Mouse (Mus musculus): ENCODE results near the gene Palm2. TPM values are rescaled to one million over a fixed set of nuclear protein-coding genes. Genes with fewer than 3 reads are reported as not detected.
A peak's percentile ranks its signal among the peaks of the same experiment; 100 is the strongest.

Palm2 gene
- polyA plus RNA-seq, 1 experiment from 2014 or later, result 4.1 TPM

DNA sequence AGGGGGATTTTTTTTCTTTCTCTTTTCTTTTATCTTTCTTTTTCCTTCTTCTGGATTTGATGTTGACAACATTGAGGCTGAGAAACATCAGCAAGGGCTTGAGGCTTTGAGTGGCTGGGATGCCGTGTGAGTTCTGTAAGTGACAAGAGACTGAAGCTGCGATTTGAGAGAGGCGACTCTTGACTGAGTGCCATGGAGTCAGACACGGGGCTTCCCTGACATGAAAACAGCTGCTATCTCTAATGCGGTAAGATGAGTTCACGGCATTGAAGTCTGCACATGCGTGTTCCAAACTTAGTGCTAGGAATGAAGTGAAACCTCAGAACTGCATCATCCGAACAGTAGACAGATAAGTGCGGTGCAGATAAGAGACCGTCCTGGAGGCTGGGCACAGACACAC lies 145.6 kb downstream of the Palm2 start:
- no peak for DNase-seq (ENCODE audit: low spot score)
- Histone ChIP-seq H3K27ac (replicated peaks) (no peak overlapping the region), H3K27me3 (replicated peaks; ENCODE audit: low read depth, poor library complexity, severe bottlenecking) (no peaks in the 10 kb centered on the region), H3K4me1 (no peaks in the 10 kb centered on the region), H3K36me3 (replicated peaks) (no peaks in the 10 kb centered on the region), H3K4me3 (no peak overlapping the region), H3K9me3 (no peaks in the 10 kb centered on the region)
- WGBS, result 94% methylated on average over 10 of the region's 10 CpGs

DNA sequence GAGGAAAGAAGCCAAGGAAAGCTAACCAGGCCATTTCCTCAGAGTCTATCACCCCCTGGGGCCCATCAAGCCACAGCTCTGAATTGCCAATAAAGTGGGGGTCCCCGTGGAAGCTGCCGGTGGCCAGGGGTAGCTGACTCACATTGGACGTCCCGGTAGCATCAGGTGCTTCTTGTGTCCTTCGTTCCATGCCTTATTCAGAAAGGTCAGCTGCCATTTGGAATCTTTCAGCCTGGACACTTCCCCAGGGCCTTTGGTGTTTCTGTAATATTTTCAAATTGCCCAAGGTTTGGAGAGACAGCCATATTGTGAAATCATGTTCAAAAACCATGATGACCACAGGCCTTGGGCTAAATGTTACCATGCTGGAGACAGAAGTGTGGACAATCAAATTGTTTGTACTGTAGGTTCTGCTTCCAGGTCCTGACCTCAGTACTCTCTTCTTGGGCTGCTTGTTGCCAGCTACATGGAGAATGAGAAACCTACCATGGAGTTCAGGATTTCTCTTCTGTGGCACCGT lies 151.3 kb downstream of the Palm2 start:
- Histone ChIP-seq H3K9me3 (no peaks in the 10 kb centered on the region), H3K4me3 (no peak overlapping the region), H3K36me3 (replicated peaks) (no peaks in the 10 kb centered on the region), H3K4me1 (no peaks in the 10 kb centered on the region), H3K27me3 (replicated peaks; ENCODE audit: low read depth, poor library complexity, severe bottlenecking) (no peaks in the 10 kb centered on the region), H3K27ac (replicated peaks) (no peak overlapping the region)
- DNase-seq (ENCODE audit: low spot score), result no peak
- 92% methylated on average over 6 of the region's 6 CpGs for WGBS

DNA sequence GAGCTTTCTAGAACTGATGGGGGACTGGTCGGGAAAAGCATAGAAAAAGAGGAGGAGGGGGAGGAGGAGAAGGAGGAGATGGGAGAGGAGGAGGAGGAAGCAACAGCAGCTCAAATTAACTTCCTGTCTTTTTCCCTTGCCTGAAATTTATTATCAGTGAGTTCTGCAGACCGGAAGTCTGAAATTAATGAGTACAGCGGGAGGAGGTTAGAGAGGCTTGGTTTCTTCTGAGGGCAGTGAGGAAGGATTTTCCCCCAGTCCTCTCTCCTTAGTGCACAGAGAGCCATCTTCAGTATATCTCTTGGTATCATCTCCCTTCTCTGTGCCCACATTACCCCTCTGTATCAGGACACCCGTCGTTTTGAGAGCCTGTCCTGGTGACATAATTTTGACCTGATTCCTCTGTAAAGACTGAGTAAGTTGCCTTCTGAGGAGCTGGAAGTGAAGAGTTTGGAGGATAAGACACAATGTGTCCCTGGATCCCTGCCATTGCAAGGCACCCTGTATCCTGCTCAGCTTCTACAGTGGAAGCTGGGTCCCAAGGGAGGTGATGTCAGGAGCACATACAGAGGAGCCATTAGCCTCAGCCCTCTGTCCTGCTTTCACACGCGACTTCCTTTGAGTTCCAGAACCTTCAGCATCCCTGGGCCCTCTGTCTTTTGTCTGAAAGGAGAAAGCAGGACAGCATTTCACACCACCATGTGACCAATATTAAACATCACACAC lies 153.0 kb downstream of the Palm2 start:
- Histone ChIP-seq H3K9me3 (no peaks in the 10 kb centered on the region), H3K27me3 (replicated peaks; ENCODE audit: low read depth, poor library complexity, severe bottlenecking) (no peaks in the 10 kb centered on the region), H3K4me1 (no peaks in the 10 kb centered on the region), H3K27ac (replicated peaks) (no peak overlapping the region), H3K4me3 (no peak overlapping the region), H3K36me3 (replicated peaks) (no peaks in the 10 kb centered on the region)
- 73% methylated on average over 7 of the region's 7 CpGs for WGBS
- DNase-seq (ENCODE audit: low spot score), result no peak

DNA sequence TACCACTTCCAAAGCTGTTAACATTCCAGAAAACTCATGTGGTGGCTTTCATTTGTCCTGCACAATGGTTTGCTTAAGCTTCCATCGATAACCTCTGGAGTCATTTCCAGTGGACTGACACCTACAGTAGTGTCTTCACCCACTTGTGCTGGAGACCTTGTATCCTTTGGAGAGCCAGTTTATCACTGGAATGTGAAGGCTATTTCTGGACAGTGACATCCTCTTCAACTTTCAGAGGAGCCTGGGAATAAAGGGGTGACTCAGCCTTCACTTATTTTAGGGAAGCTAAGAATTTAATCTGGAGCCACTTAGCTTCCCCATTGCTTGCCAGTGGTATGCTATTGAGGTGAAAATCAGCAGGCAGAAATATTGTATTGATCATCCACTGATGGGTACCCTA lies 154.3 kb downstream of the Palm2 start:
- 93% methylated on average over 1 of the region's 1 CpGs for WGBS
- Histone ChIP-seq H3K27me3 (replicated peaks; ENCODE audit: low read depth, poor library complexity, severe bottlenecking) (no peaks in the 10 kb centered on the region), H3K4me3 (no peak overlapping the region), H3K9me3 (no peaks in the 10 kb centered on the region), H3K27ac (replicated peaks) (no peak overlapping the region), H3K36me3 (replicated peaks) (no peaks in the 10 kb centered on the region), H3K4me1 (no peaks in the 10 kb centered on the region)
- DNase-seq (ENCODE audit: low spot score), result no peak

DNA sequence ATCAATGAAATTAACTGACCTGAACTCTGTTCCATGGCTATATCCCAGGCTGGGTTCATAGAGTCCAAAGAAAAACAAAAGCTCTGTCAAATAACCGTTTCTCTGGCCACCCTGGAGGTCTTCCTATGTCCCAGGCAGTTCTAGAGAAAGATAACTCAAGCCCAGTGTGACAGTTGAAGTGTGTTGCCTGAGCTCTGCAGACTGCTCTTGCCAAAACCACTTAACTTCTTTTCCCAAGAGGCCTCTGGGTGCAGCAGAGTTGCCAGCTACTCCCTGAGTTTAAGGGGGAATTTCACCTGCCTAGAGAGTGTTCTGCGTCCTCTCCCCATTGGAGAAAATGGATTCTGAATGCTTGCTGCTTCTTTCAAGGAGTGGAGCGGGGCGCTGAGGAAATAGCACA lies 158.7 kb downstream of the Palm2 start:
- H3K27ac ChIP-seq (replicated peaks), result no peak overlapping the region
- WGBS, result 86% methylated on average over 4 of the region's 4 CpGs
- H3K27me3 ChIP-seq (replicated peaks; ENCODE audit: low read depth, poor library complexity, severe bottlenecking), result no peaks in the 10 kb centered on the region
- peaks cover 5% of the 10 kb centered on the region for H3K4me1 ChIP-seq
- DNase-seq (ENCODE audit: low spot score), result no peak
- no peak overlapping the region for H3K4me3 ChIP-seq
- H3K36me3 ChIP-seq (replicated peaks), result no peaks in the 10 kb centered on the region
- no peaks in the 10 kb centered on the region for H3K9me3 ChIP-seq

DNA sequence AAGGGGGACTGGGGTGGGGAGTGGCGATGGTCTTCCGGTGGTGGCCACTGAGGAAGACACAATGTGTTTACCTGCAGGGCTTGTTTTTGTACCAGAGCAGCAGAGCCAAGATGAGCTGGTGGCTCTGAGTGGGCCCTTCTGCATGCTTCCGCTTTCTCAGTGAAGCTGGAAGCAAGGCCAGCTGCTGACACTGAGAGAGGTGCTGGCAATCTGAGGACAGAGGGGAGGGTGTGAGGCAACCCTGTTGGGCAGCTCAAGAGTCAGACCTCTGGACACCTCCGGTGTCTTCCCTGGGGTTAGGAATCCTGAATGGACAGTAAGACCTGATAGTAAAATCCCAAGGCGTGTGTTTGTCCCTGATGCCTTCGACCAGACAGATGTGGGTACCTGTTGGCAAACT lies 165.9 kb downstream of the Palm2 start:
- no peaks in the 10 kb centered on the region for H3K27me3 ChIP-seq (replicated peaks; ENCODE audit: low read depth, poor library complexity, severe bottlenecking)
- H3K4me3 ChIP-seq, result no peak overlapping the region
- H3K36me3 ChIP-seq (replicated peaks), result no peaks in the 10 kb centered on the region
- H3K4me1 ChIP-seq, result peaks cover 11% of the 10 kb centered on the region
- no peaks in the 10 kb centered on the region for H3K9me3 ChIP-seq
- H3K27ac ChIP-seq (replicated peaks), result no peak overlapping the region
- no peak for DNase-seq (ENCODE audit: low spot score)
- 95% methylated on average over 6 of the region's 6 CpGs for WGBS

DNA sequence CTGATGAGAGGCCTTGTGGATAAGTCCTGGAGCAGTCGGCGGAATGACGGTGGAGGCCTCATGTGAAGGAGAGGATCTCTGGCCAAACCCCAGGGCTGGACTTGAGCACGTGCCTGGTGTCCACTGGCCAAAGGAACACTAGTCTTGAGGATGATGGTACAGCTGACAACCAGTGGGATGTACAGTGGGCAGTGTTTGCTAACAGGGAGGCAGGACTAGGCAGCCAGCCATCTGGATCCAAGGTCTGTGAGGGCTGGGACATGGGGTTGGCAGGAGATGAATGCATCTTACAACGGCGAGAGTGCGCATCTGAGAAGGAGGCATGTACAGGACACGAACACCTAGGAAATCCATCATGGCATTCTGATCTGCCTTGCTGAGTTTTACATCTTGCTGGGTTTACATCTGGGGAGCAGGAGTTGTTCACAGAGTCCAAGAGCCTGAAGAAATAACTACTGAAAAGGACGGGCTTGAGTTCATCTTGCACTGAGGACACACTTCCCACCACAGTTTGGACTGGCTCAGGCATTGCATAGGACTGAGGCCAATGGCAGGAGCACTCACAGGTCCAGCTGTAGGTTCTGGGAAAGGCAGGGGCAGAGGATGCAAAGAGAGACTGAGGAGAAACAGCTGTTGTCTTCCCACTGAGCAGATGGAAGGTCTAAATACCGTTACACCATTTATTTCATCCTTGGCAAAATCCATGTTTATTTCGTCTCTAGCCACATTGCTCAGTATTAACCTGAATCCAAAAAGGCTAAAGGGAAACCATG lies 166.8 kb downstream of the Palm2 start:
- Histone ChIP-seq H3K27ac (replicated peaks) (no peak overlapping the region), H3K4me3 (no peak overlapping the region), H3K27me3 (replicated peaks; ENCODE audit: low read depth, poor library complexity, severe bottlenecking) (no peaks in the 10 kb centered on the region), H3K36me3 (replicated peaks) (no peaks in the 10 kb centered on the region), H3K4me1 (peaks cover 11% of the 10 kb centered on the region), H3K9me3 (no peaks in the 10 kb centered on the region)
- DNase-seq (ENCODE audit: low spot score), result no peak
- 95% methylated on average over 11 of the region's 11 CpGs for WGBS

DNA sequence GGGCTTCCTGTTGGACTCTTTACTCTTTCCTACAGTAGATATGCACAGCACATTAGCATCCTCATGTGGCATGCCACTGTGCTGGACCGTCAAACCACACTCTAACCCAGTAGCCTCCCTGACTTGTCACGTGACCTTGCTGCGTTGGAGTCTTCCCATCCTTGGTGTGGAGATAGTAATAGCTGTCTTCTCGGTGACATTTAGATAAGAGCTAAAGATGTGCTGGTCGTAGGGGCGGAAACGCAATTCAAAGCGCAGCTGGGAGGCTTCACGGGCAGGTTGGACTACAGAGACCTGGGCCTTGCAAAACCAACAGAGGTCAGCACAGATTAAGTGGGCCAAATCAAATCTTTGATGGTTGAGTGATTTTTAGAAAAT lies 167.4 kb downstream of the Palm2 start:
- no peak for DNase-seq (ENCODE audit: low spot score)
- H3K27ac ChIP-seq (replicated peaks), result no peak overlapping the region
- H3K4me3 ChIP-seq, result no peak overlapping the region
- H3K36me3 ChIP-seq (replicated peaks), result no peaks in the 10 kb centered on the region
- H3K27me3 ChIP-seq (replicated peaks; ENCODE audit: low read depth, poor library complexity, severe bottlenecking), result no peaks in the 10 kb centered on the region
- no peaks in the 10 kb centered on the region for H3K9me3 ChIP-seq
- WGBS, result 88% methylated on average over 9 of the region's 9 CpGs
- peaks cover 11% of the 10 kb centered on the region for H3K4me1 ChIP-seq

DNA sequence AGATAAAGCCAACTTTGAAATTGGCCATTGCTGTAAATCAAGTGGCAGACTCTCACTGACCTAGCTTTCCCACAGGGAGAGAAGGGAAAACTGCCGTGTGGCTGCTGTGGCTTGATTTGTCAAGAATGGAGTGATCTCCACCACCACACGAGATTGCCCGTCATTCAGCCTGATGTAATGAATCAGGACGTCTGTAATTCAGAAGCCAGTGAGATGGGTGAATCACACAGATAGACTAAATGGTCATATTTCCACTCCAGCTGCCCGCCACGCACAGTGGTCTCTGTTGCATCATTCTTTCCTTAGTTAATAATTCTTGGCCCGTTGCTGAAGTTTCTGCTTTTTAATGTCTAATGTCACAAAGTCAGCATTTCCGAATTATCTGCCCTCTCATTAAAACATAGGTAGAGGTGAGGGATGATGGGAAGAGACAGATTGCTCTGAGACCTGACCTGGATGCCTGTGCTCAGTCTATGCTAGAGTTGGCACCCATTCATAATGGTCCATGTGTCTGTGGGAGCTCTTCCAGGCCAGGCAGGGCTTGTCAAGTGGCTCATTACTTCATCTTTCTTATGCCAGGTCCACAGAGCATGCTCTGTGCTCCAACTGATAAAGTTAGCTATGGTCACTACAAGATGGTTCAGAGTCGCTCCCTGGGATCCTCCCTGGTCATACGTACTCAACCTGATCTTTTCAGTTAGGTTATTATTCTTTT lies 168.0 kb downstream of the Palm2 start:
- WGBS, result 89% methylated on average over 10 of the region's 10 CpGs
- Histone ChIP-seq H3K27ac (replicated peaks) (no peak overlapping the region), H3K4me1 (peaks cover 15% of the 10 kb centered on the region), H3K27me3 (replicated peaks; ENCODE audit: low read depth, poor library complexity, severe bottlenecking) (no peaks in the 10 kb centered on the region), H3K9me3 (no peaks in the 10 kb centered on the region), H3K36me3 (replicated peaks) (no peaks in the 10 kb centered on the region), H3K4me3 (no peak overlapping the region)
- DNase-seq (ENCODE audit: low spot score), result no peak

DNA sequence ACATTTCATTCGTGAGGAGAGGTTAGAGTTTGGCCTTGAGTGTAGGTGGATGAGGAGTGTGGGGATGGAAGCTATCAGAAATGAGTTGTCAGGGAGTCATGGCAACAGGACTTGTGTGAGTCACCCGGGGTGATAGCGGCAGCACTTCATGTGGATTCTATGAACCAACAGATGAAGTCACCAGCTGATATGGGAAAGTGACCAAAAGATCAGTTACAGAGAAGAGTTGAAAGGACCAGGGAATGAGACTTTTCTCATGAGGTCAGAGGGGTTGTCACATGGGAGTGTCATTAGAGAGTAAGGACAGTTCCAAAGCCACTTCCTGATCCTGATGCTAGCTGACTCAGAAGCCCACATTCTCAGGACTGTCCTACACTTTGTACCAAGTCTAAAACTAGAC lies 172.2 kb downstream of the Palm2 start:
- H3K4me3 ChIP-seq, result no peak overlapping the region
- H3K27me3 ChIP-seq (replicated peaks; ENCODE audit: low read depth, poor library complexity, severe bottlenecking), result no peaks in the 10 kb centered on the region
- H3K4me1 ChIP-seq, result peaks cover 28% of the 10 kb centered on the region
- DNase-seq (ENCODE audit: low spot score), result no peak
- no peak overlapping the region for H3K27ac ChIP-seq (replicated peaks)
- no peaks in the 10 kb centered on the region for H3K9me3 ChIP-seq
- 85% methylated on average over 3 of the region's 3 CpGs for WGBS
- no peaks in the 10 kb centered on the region for H3K36me3 ChIP-seq (replicated peaks)

DNA sequence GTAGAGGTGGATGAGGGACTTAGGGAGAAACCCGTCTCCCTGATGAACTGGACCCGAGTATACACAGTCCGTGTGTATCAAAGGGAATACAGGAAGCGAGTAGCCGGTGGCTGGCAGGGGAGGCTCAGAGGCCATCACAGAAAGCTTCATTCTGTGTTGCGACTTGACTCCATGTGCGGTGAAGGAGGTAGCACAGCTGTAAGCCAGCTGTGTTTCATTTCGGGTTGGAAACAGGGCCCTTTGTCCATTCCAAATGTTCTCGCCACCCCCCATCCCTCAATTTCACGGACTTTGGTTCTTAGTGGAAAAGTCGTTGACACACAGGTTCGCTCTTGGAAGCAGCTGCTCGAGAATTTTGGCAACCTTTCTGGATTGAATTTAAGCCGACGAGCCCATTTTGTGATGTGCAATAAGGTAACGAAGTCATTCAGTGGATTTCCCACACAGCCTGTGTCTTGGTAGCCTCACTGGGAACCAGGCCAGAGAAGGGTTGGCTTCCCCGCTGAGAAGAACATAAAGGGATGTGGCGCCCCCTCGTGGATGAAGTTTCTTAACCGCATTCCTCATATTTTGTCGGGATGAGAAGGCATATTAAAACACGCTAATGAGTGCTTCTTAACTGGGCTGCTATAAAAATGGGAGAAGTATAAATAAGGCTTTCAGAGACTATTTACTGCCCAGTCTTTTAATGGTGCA lies 173.3 kb downstream of the Palm2 start:
- Histone ChIP-seq H3K27ac (replicated peaks) (peak overlapping the region; percentile 31; the same call in 1 of the 2 replicates), H3K36me3 (replicated peaks) (no peaks in the 10 kb centered on the region), H3K4me3 (0 out of 2 replicates have a peak overlapping the region, but pooled peaks have one; percentile 25), H3K4me1 (peaks cover 39% of the 10 kb centered on the region), H3K27me3 (replicated peaks; ENCODE audit: low read depth, poor library complexity, severe bottlenecking) (no peaks in the 10 kb centered on the region), H3K9me3 (no peaks in the 10 kb centered on the region)
- DNase-seq (ENCODE audit: low spot score), result peak; percentile 89
- 24% methylated on average over 22 of the region's 22 CpGs for WGBS

Data from embryonic facial prominence, embryonic 10.5 days (tissue).